Mouse (Mus musculus) bone marrow, adult 2 months (tissue): ENCODE data around the gene Cdk20. TPM values are rescaled to one million over a fixed set of nuclear protein-coding genes. Genes with fewer than 3 reads are reported as not detected.

Source experiments
- H3K27ac ChIP-seq: fragments of 200-500 bp; 2 replicates; pipeline ENCODE4 v1.5.1; 2012; ENCODE audit warnings: low read depth, mild to moderate bottlenecking, control low read depth, inconsistent platforms, low read length; ENCODE audit not compliant: control insufficient read depth, poor library complexity, insufficient read depth
- H3K4me1 ChIP-seq: fragments of 200-500 bp; 2 replicates; pipeline ENCODE4 v1.6.1; 2011; ENCODE audit warnings: low read length; ENCODE audit not compliant: control insufficient read depth, insufficient read depth
- H3K4me3 ChIP-seq: fragments of 200-500 bp; replicated peaks from 2 replicates; pipeline ENCODE3; 2011; ENCODE audit warnings: mild to moderate bottlenecking, low read depth, low read length, control low read depth; ENCODE audit not compliant: control insufficient read depth
- CTCF ChIP-seq: fragments of 200-500 bp; IDR thresholded peaks from 2 replicates; pipeline ENCODE4 v1.5.1; 2011; ENCODE audit warnings: low read length, control low read depth; ENCODE audit not compliant: control insufficient read depth, insufficient read depth
- POLR2A ChIP-seq: fragments of 200-500 bp; IDR thresholded peaks from 2 replicates; pipeline ENCODE4 v1.6.1; 2011; ENCODE audit warnings: low read depth, mild to moderate bottlenecking, control low read depth, low read length, borderline replicate concordance; ENCODE audit not compliant: control insufficient read depth
- WGBS: fragments of 180-500 bp; shearing (Covaris S2); methylation state at CpG from one replicate; pipeline ENCODE4 v1.1.7; 2018; 5-methylcytosine and 5-hydroxymethylcytosine counted together
- polyA plus RNA-seq: library from polyadenylated mRNA; stranded (reverse); fragments of >200 nt; gene quantifications from 2 replicates; pipeline ENCODE4 v1.2.4, GENCODE M21; 2011; ENCODE audit warnings: low replicate concordance; ENCODE audit not compliant: missing spikeins, insufficient read depth, insufficient read length

The Cdk20 gene
- polyA plus RNA-seq, 1 experiment: 8.4 TPM

GRCm38 (mm10) chr13:64429328-64429727, 2.8 kb upstream of the Cdk20 start:
- 10% methylated on average over 1 of the region's 1 CpGs for WGBS
- no peak overlapping the region for H3K27ac ChIP-seq
- TF ChIP-seq POLR2A (no peak), CTCF (no peak)
- no peaks in the 10 kb centered on the region for H3K4me1 ChIP-seq
- no peak overlapping the region for H3K4me3 ChIP-seq

GRCm38 (mm10) chr13:64437801-64438200, 5.7 kb downstream of the Cdk20 start:
- no peaks in the 10 kb centered on the region for H3K4me1 ChIP-seq
- 89% methylated on average over 7 of the region's 7 CpGs for WGBS
- no peak for TF ChIP-seq POLR2A
- no peak for TF ChIP-seq CTCF
- H3K27ac ChIP-seq: no peak overlapping the region
- H3K4me3 ChIP-seq: no peak overlapping the region

- H3K4me3 ChIP-seq: no peak overlapping the region
Measured at GRCm38 (mm10) chr13:64438863-64439452, 6.8 kb downstream of the Cdk20 start.

GRCm38 (mm10) chr13:64439471-64439870, 7.4 kb downstream of the Cdk20 start:
- Histone ChIP-seq H3K4me1 (no peaks in the 10 kb centered on the region), H3K4me3 (no peak overlapping the region), H3K27ac (no peak overlapping the region)
- 76% methylated on average over 5 of the region's 5 CpGs for WGBS
- TF ChIP-seq POLR2A: no peak
- TF ChIP-seq CTCF: no peak

More at GRCm38 (mm10) chr13:64438863-64439452, 6.8 kb downstream of the Cdk20 start:
- no peak overlapping the region for H3K27ac ChIP-seq
- 55% methylated on average over 9 of the region's 9 CpGs for WGBS
- TF ChIP-seq CTCF (peak; percentile 74), POLR2A (no peak)
- no peaks in the 10 kb centered on the region for H3K4me1 ChIP-seq

GRCm38 (mm10) chr13:64440592-64440991, 8.5 kb downstream of the Cdk20 start:
- H3K4me1 ChIP-seq: no peaks in the 10 kb centered on the region
- no peak overlapping the region for H3K27ac ChIP-seq
- WGBS: 12% methylated on average over 4 of the region's 4 CpGs
- TF ChIP-seq CTCF: no peak
- no peak for TF ChIP-seq POLR2A
- H3K4me3 ChIP-seq: no peak overlapping the region

- 64% methylated on average over 4 of the region's 4 CpGs for WGBS
- TF ChIP-seq POLR2A: no peak
- TF ChIP-seq CTCF: no peak
- H3K27ac ChIP-seq: no peak overlapping the region
- H3K4me1 ChIP-seq: no peaks in the 10 kb centered on the region; the same call in 1 of the 2 replicates
- no peak overlapping the region for H3K4me3 ChIP-seq
Measured at GRCm38 (mm10) chr13:64443263-64443894, 11.3 kb downstream of the Cdk20 start.

- Histone ChIP-seq H3K4me3 (no peak overlapping the region), H3K27ac (no peak overlapping the region), H3K4me1 (no peaks in the 10 kb centered on the region; the same call in 1 of the 2 replicates)
- WGBS: 61% methylated on average over 9 of the region's 9 CpGs
- TF ChIP-seq POLR2A (no peak), CTCF (no peak)
Measured at GRCm38 (mm10) chr13:64445254-64445920, 13.3 kb downstream of the Cdk20 start.

- TF ChIP-seq POLR2A (no peak), CTCF (peak; percentile 22; the same call in 1 of the 2 replicates)
- Histone ChIP-seq H3K4me3 (no peak overlapping the region), H3K4me1 (no peaks in the 10 kb centered on the region; the same call in 1 of the 2 replicates), H3K27ac (no peak overlapping the region)
- 2% methylated on average over 1 of the region's 1 CpGs for WGBS
Measured at GRCm38 (mm10) chr13:64447947-64448346, 15.8 kb downstream of the Cdk20 start.
